Mouse (Mus musculus) forebrain, postnatal 0 days (tissue): ENCODE data around the gene Dlk2. TPM values are rescaled to one million over a fixed set of nuclear protein-coding genes. Genes with fewer than 3 reads are reported as not detected.

Experiments
- ATAC-seq: fragments of 200-750 bp; cut with Nextera tagmentation; 2 replicates; pipeline ENCODE4 v1.8.0; 2017; ENCODE audit warnings: mild to moderate bottlenecking, moderate library complexity
- DNase-seq: peaks from one replicate; pipeline ENCODE4 v3.0.0-alpha.2; 2015
- H3K27ac ChIP-seq: fragments of 300-500 bp; sonication (generic); 2 replicates; pipeline ENCODE4 v1.5.1; 2014; ENCODE audit warnings: low read depth, mild to moderate bottlenecking, antibody characterized with exemption, low read length, moderate library complexity, mixed read lengths
- H3K27me3 ChIP-seq: fragments of 300-500 bp; sonication (generic); 2 replicates; pipeline ENCODE4 v1.6.1; 2014; ENCODE audit warnings: mild to moderate bottlenecking, low read length, mixed read lengths; ENCODE audit not compliant: insufficient read depth
- H3K36me3 ChIP-seq: fragments of 300-500 bp; sonication (generic); 2 replicates; pipeline ENCODE4 v1.6.1; 2014; ENCODE audit warnings: mild to moderate bottlenecking, moderate library complexity; ENCODE audit not compliant: insufficient read depth
- H3K4me1 ChIP-seq: fragments of 300-500 bp; sonication (generic); 2 replicates; pipeline ENCODE4 v1.6.1; 2014; ENCODE audit warnings: antibody characterized with exemption; ENCODE audit not compliant: insufficient read depth
- H3K4me2 ChIP-seq: fragments of 300-500 bp; sonication (generic); 2 replicates; pipeline ENCODE4 v1.6.1; 2014; ENCODE audit warnings: low read depth, mild to moderate bottlenecking, moderate library complexity
- H3K4me3 ChIP-seq: fragments of 300-500 bp; sonication (generic); 2 replicates; pipeline ENCODE4 v1.5.1; 2014; ENCODE audit warnings: low read depth, low read length, mixed read lengths
- H3K9ac ChIP-seq: fragments of 300-500 bp; sonication (generic); 2 replicates; pipeline ENCODE4 v1.6.1; 2014; ENCODE audit warnings: mild to moderate bottlenecking
- H3K9me3 ChIP-seq: fragments of 300-500 bp; sonication (generic); 2 replicates; pipeline ENCODE4 v1.6.1; 2016; ENCODE audit warnings: low read length
- CTCF ChIP-seq: sonication (generic); IDR thresholded peaks from 2 replicates; pipeline ENCODE4 v1.5.1; 2016; ENCODE audit warnings: antibody characterized with exemption, control low read depth, low read depth
- WGBS: fragments of 180-500 bp; shearing (Covaris S2); extraction: QIAGEN DNeasy Blood & Tissue Kit; methylation state at CpG from one replicate; pipeline ENCODE4 v1.1.7; 2014; 5-methylcytosine and 5-hydroxymethylcytosine counted together
- polyA plus RNA-seq: library from polyadenylated mRNA; unstranded; fragments of >200 nt; fragmentation: Nextera tagmentation; extraction: Ambion mirVana; gene quantifications from 2 replicates; pipeline ENCODE4 v1.2.1, GENCODE M21; 2015
- total RNA-seq: library from RNA; depleted of rRNA; stranded (reverse); fragments of >200 nt; gene quantifications from 2 replicates; pipeline ENCODE4 v1.2.3, GENCODE M21; 2014

Gene Dlk2
- total and polyA plus RNA-seq, 2 experiments from 2014 or later = 16.3 to 61.3 TPM

DNA sequence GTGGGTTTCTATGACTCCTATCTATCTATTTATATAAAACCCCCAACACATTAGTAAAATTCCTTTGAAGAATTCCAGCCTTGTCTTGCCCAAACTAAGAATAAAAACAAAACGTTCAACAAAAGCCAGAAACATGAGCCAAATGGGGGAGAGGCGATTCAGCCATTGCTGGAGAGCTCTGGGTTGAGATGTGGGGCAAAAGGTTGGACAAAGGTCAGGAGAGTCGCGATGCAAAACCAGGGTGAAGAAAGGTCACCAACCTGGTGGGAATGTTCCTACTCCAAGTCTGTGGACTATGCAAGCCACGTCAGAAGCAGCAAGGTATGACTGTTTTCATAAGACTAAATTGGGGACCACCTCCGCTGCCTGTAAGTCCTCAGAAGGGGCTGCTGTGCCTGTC is 23.3 kb downstream of the Dlk2 start:
- no peak for ATAC-seq
- H3K27me3 ChIP-seq = no peaks in the 10 kb centered on the region
- WGBS = 85% methylated on average over 6 of the region's 6 CpGs

DNA sequence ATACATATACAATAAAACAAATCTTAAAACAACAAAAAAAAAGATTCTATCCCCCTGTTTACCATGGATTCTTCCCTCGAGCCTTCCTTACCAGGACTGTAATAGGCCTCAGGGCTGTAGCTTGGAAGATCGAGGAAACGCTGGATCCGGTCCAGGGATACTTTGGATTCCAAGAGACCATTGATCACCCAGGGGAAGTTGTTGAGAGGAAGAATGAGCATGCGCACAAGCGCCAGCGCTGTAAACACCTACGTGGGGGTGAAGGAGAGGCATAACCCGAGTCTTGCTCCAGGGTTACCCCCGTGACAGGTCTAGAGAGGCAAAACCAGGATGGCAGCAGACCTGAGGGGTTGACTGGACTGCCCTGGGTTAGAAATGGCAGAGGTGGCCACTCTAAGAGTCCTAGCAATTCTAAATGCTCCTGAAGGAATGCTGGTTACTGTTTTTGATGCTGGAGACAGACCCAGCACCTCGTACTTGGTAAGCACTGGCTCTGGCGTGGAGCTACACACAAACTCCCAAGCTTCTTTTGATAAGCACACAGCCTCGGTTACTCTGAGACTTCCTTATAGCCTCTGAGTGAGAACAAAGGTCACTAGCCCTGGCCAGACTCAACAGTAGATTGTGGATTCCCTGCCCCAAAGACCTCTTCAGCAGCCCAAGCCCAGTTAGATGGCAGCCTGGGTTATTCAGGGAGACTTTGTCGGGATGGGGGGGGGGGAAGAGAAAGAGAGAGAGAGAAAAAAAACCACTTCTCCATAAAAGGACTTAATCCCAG is 25.0 kb downstream of the Dlk2 start:
- Histone ChIP-seq H3K27ac (no peak overlapping the region), H3K9me3 (no peaks in the 10 kb centered on the region), H3K27me3 (no peaks in the 10 kb centered on the region), H3K4me2 (no peak overlapping the region), H3K9ac (no peak overlapping the region), H3K4me1 (0 out of 2 replicates have a peak, but pooled peaks cover 3% of the 10 kb centered on the region), H3K4me3 (no peak overlapping the region), H3K36me3 (peaks cover 9% of the 10 kb centered on the region; the same call in 1 of the 2 replicates)
- no peak for TF ChIP-seq CTCF
- ATAC-seq (no peak), DNase-seq (no peak)
- 89% methylated on average over 14 of the region's 14 CpGs for WGBS

More for the DNA sequence above, 23.3 kb downstream of the Dlk2 start:
- H3K9me3 ChIP-seq = no peaks in the 10 kb centered on the region
- DNase-seq = no peak
- no peak overlapping the region for H3K9ac ChIP-seq
- H3K4me3 ChIP-seq = no peak overlapping the region
- H3K36me3 ChIP-seq = peaks cover 9% of the 10 kb centered on the region; the same call in 1 of the 2 replicates
- no peak for TF ChIP-seq CTCF
- H3K4me2 ChIP-seq = no peak overlapping the region
- no peak overlapping the region for H3K27ac ChIP-seq
- H3K4me1 ChIP-seq = no peaks in the 10 kb centered on the region

DNA sequence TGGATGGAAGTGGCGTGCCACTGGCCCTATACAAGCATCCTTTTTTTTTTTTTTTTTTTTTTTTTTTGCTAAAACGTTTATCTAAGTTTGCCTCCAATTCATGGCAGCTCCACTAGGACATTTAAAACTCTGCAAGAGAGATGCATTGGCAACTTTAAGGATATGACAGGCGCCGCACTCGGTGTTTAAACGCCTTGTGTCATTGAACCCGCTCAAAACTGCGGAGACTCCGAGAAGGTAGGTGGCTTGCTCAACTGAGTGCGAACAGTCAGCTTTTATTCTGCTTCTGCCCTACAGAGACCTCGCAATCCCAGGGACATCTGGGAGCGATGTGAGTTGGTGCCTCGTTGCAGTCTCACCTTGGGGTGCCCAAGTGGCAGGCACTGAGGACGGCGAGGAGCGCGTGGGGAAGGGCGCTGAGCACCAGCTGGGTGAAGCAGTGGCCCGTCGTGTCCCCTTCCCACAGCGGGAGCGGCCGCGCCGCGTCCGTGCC is 30.2 kb downstream of the Dlk2 start:
- TF ChIP-seq CTCF = no peak
- Histone ChIP-seq H3K27ac (peak overlapping the region; percentile 91), H3K9me3 (no peaks in the 10 kb centered on the region), H3K36me3 (no peaks in the 10 kb centered on the region; the same call in 1 of the 2 replicates), H3K4me1 (0 out of 2 replicates have a peak, but pooled peaks cover 3% of the 10 kb centered on the region), H3K27me3 (no peaks in the 10 kb centered on the region), H3K4me3 (peak overlapping the region; percentile 51), H3K4me2 (peak overlapping the region; percentile 62), H3K9ac (peak overlapping the region; percentile 56)
- DNase-seq = no peak
- no peak; the same call in 1 of the 2 replicates for ATAC-seq
- WGBS = 1% methylated on average over 25 of the region's 27 CpGs

DNA sequence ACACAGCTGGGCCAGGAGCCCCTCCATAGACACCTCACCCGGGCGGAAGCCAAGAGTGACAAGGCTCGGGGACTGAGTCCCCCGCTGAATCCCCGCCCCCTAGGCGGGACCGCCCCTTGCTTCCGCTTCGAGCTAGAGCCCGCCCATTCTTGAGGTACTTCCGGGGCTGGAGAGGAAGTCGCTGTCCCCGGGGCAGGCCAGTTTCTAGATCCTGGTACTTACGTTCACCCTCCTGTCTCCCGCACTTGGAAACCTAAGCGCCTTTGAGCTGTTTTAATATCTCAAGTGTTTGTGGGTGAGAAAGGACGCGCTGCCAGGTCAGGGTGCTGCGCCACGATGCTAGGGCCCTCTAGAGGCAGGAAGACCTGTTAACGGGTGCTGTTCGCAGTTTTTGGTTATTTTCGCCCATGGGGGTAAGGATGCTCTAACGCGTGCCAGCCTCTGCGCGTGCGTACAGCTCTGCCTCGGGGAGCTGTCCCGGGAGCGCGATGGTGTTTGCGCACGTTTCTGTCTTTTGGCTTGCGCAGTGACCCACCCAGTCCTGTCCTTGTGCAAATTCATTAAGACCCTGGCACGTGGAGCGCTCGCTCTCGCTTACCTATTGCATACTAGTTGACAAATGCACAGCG is 30.8 kb downstream of the Dlk2 start, which contains the start of gene Abcc10:
Abcc10 (minus strand) TSS at position 447 of the 629 bp plus-strand sequence.
- peak within 1 kb of the TSS; percentile 62 for H3K4me2 ChIP-seq
- peak within 1 kb of the TSS; percentile 51 for H3K4me3 ChIP-seq
- peak; percentile 67 for TF ChIP-seq CTCF
- 0 out of 2 replicates have a peak, but pooled peaks cover 3% of the 10 kb centered on the region for H3K4me1 ChIP-seq
- ATAC-seq (peak; percentile 98), DNase-seq (peak; percentile 97)
- peak within 1 kb of the TSS; percentile 56 for H3K9ac ChIP-seq
- H3K9me3 ChIP-seq = no peaks in the 10 kb centered on the region
- peak within 1 kb of the TSS; percentile 91 for H3K27ac ChIP-seq
- H3K36me3 ChIP-seq = no peaks in the 10 kb centered on the region
- H3K27me3 ChIP-seq = no peaks in the 10 kb centered on the region
- 2% methylated on average over 40 of the region's 40 CpGs for WGBS

DNA sequence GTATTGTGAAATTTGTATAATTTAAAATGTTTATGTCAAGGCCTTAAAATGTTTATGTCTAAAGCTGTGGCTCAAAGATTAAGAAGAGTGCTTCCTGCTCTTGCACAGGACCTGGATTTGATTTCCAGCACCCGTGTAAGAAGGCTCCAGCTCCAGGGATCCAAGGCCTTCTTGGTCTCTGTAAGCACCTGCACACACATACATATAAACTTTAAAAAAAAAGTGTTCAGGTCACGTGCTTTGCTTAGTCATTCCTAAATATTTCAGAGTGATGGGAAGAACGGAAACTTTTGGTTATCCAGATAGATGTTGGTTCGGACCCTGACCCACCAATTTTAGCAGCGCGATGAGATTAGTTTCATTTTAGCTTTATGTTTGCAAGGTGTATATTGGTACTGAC is 31.5 kb downstream of the Dlk2 start:
- TF ChIP-seq CTCF = no peak
- no peak for ATAC-seq
- no peaks in the 10 kb centered on the region for H3K27me3 ChIP-seq
- H3K36me3 ChIP-seq = no peaks in the 10 kb centered on the region
- H3K4me3 ChIP-seq = peak overlapping the region; percentile 51; the same call in 1 of the 2 replicates
- H3K4me2 ChIP-seq = peak overlapping the region; percentile 62
- 0 out of 2 replicates have a peak, but pooled peaks cover 3% of the 10 kb centered on the region for H3K4me1 ChIP-seq
- DNase-seq = peak; percentile 6
- H3K27ac ChIP-seq = 0 out of 2 replicates have a peak overlapping the region, but pooled peaks have one; percentile 16
- WGBS = 70% methylated on average over 6 of the region's 6 CpGs
- no peak overlapping the region for H3K9ac ChIP-seq
- no peaks in the 10 kb centered on the region for H3K9me3 ChIP-seq

DNA sequence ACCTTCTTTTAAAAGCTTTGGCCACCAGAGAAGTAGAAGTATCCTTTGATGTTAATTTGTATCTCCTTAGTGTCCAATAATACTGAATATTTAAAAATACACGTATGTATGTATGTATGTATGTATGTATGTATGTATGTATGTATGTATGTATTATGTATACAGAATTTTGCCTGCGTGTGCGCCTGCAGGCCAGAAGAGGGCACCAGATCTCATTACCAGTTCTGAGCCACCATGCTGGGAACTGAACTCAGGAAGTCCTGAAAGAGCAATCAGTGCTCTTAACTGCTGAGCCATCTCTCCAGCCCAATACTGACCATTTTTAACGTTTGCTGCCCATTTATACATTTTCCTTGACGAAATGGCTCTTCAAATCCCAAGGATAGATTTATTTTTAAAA is 39.3 kb downstream of the Dlk2 start:
- no peak for ATAC-seq
- Histone ChIP-seq H3K4me2 (no peak overlapping the region), H3K36me3 (no peaks in the 10 kb centered on the region), H3K4me3 (no peak overlapping the region), H3K9ac (no peak overlapping the region), H3K4me1 (no peaks in the 10 kb centered on the region), H3K27me3 (no peaks in the 10 kb centered on the region), H3K9me3 (no peaks in the 10 kb centered on the region), H3K27ac (no peak overlapping the region)
- peak; percentile 37 for DNase-seq
- TF ChIP-seq CTCF = peak; percentile 57
- 24% methylated on average over 5 of the region's 5 CpGs for WGBS
